Mouse (Mus musculus): Measurements from ENCODE around the gene Lonp1.
"Not testable (repeated sequence)": the region's sequence is repeated elsewhere in the genome, so short reads cannot be mapped to it uniquely, and the experiment has no call there.

Lonp1 gene

DNA sequence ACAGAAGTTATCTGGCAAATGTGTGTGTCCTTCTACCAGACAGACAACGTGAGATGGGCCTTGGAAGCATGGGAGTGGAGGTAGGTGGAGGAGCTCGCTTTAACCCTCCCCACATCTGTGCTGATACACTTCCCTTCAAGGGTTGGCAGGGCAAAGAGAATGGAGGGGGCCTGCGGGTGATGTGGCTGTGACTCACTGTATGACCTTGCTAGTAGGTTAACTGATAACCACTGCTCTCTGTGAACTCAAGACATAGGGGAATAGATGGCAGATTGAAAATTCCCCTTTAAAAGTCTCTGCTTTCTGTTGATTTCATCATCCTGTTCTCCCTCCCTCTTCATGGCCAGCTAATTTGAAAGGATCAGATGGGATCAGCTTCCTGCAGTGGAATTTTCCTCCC is 1.2 kb downstream of the Lonp1 start:
- no peak for ATAC-seq (ENCODE audit: low TSS enrichment)

DNA sequence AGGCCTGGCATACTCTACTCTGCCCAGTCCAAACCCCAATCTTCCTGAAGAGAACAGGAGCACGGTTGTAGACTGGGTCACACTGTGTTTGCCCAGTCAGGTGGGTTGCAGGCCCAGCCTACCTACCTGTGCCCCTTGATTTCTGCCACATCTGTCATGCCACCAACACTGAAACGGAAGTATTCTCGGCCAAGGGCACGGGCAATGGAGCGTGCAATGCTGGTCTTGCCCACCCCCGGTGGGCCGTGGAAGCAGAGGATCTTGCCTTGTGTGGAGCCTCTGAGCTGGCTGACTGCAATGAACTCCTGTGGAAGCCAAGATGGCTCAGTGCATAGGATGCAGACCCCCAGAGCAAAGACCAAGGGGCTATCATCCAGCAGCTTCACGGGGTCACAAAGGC is 9.1 kb downstream of the Lonp1 start:
- no peak for ATAC-seq (ENCODE audit: low TSS enrichment)

DNA sequence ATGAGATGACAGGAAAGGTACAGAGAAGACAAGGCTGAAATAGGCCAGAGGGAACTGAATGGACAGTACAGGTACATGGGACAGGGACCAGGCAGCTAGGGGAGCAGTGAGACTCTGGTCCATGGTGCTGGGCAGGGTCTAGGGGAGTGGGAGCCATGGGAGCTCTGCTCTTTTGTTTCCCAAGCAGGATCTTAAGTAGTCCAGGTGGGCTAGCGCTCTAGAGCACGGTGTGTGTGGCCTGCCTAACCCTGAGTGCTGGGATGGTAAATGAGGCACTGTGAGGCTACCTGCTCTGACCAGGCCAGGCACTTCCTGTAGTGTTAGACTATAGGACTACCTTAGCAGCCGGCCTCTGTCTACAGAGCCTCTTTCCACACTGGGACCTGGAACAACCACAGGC is 10.0 kb downstream of the Lonp1 start:
- no peak for ATAC-seq (ENCODE audit: low TSS enrichment)

DNA sequence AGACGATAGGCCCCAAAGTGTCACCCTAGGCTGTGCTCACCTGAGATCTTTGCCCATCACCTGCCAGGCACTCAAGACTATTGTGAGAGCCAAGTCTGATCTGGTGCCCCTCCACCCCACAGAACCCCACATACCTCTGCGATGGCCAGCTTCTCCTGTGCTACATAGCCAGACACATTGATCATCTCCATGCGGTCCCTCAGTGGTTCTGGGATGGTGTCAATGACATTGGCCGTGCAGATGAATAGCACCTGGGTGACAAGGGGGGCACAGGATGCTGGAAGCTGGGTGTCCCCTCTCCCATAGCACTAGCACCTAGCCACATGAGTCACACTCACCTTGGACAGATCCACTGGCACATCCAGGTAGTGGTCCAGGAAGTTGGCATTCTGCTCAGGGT is 10.9 kb downstream of the Lonp1 start:
- ATAC-seq (ENCODE audit: low TSS enrichment): no peak

DNA sequence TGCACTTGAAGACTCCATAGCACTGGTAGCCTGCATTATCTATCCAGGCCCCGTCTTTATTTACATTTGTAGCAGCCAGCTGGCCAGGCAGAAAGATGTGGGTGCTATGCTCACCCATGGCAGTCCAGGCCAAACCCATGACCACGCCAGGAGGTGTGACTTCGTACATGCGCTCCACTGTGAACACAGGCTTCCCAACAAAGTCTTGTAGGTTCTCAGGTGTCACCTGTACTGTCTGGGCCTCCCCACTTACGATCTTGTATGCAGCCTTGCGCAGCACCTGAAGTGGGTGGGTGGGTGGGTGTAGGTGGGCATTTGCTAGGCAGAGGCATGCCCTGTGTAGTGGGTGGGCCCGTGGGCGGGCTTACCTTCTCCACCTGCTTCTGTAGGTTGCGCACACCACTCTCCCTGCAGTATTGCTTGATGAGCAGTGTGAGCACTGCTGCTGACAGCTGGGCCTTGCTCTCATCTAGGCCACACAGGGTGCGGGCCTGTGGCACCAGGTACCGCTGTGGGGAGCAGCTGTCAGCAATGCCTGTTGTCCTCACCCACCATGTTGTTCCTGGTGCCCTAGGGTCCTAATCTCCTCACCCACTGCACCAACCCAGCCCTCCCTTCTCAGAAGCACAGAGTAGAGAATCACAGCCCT is 11.4 kb downstream of the Lonp1 start:
- ATAC-seq (ENCODE audit: low TSS enrichment): no peak

DNA sequence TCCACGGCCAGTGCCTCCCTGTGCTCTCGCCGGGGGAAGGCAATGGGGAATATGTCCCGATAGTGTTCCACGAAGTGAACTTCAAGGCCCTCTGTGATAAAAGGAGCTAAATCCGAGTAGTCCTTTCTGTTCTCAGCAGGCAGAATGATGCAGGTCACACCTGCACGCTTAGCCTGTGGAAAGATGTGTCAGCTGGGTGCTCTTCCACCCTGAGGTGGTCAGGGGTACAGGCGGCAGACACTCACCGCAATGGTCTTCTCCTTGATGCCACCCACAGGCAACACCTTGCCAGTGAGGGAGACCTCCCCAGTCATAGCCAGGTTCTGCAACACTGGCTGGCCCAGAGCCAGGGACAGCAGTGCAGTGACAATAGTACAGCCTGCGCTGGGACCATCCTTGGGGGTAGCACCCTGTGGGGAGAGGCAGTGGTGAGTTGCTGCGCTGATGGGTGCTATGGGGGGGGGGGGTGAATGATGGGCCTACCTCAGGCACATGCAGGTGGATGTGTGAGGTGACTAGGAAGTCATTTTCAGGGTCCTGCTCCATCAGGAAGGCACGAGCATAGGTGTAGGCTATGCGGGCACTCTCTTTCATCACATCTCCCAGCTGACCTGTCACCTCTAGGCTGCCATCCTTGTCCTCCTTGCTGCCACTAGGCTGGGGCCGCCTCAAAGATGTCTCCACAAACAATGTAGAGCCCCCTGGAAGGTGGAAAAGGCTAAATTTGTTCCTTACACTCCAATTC is 12.1 kb downstream of the Lonp1 start:
- no peak for ATAC-seq (ENCODE audit: low TSS enrichment)

DNA sequence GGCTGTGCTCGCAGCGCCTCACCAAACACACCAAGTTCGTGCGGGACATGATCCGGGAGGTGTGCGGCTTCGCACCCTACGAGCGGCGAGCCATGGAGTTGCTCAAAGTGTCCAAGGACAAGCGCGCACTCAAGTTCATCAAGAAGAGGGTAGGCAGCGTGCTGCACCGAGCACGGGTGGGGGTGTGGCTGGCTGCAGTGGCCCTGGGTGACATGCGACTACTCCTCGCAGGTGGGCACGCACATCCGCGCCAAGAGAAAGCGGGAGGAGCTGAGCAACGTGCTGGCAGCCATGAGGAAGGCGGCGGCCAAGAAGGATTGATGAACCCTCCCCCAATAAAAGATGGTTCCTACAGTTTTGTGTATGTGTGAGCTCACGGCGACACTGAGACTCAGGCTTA is 12.8 kb downstream of the Lonp1 start:
- not testable (repeated sequence) for ATAC-seq (ENCODE audit: low TSS enrichment)

DNA sequence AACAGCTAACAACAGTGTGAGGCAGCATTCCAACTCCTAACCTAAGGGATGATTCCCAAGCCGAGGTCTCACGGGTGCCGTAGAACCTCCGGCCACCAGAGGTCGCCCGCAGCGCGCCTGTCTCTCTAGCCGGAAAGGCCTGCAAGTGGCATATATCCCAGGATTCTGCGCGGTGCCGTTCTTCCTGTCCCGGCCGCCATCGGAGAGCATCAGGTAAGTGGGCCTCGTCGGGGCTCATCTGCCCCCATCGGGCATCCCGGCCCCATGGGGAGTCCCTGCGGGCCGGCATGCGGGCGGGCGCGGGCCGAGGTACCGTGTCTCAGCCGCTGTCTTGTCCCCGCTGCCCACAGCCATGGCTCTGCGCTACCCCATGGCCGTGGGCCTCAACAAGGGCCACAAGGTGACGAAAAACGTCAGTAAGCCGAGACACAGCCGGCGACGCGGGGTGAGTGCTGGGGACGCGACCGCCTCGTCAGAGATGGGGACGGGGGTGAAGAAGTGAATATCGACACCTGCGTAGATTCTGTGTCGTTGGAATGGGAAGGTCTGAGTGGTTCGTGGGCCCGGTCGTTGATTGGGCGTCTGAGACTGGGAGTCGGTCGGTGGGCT is 13.3 kb downstream of the Lonp1 start, which contains the start of gene Rpl36:
Gene Rpl36, plus strand, starts transcription at position 181 of the 609 bp plus-strand sequence.
- ATAC-seq (ENCODE audit: low TSS enrichment): peak; percentile 45

DNA sequence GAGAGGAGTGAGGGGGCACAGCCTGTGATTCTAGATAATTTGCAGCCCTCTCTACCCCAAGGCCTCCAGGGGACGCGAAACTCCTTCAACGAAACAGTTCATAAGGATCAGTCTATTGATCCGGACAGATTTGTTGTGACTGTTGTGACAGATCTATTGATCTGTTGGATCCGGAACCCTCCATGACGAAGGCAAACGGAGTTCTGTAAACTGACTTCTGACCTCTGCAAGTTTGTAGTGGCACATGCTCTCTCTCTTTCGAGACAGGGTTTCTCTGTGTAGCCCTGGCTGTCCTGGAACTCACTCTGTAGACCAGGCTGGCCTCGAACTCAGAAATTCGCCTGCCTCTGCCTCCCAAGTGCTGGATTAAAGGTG is 14.1 kb downstream of the Lonp1 start:
- ATAC-seq (ENCODE audit: low TSS enrichment): not testable (repeated sequence)

DNA sequence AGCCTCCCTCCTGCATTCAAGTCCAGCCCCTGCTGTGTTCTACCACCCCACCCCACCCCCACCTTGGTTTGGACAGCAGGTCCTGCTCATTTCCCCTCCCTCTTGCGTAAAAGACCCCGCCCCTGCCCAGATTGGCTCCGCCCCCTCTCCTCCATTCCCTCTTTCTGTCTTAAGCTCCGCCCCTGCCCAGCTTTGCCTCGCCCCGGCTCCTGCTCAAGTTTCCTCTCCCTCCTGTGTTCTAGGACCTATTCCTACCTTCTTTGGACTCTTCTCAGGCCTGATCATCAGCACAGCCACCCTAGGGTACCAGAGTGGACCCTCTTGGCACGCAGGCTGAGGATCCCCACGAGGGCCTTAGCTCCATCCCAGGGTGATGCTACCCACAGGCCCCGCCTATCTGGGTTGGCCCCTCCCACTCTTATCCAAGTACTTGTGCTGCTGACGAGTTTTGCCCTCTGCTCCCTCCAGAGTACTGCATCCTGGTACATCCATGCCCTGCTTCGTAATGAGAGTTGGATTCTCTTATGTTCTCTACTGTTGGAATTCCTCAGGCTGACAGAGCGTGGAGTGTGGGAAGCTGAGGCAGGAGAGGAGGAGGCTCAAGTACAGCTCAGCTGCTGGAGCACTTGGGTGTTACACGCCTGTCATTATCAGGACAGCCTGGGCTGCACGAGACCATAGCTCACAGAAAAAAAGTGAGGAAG is 14.7 kb downstream of the Lonp1 start:
- no peak for ATAC-seq (ENCODE audit: low TSS enrichment)

DNA sequence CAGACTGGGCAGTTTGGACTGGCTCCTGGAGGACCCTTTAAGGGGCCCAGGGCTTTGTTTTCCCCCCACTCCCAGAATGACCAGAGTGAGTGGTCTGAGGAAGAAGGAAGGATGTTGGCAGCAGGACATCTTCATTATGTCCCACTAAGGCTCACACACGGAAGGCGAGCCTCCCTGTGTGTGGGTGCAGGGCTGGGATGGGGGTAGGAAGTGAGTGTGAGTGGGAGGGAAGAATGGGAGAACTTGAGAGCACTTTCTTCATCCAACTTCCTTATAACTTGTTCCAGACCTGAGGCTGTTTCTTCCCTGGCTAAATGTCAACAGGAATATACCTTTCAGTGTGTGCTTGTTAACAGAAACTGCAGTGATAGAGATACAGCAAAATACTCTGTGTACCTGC is 15.4 kb downstream of the Lonp1 start:
- ATAC-seq (ENCODE audit: low TSS enrichment): no peak

DNA sequence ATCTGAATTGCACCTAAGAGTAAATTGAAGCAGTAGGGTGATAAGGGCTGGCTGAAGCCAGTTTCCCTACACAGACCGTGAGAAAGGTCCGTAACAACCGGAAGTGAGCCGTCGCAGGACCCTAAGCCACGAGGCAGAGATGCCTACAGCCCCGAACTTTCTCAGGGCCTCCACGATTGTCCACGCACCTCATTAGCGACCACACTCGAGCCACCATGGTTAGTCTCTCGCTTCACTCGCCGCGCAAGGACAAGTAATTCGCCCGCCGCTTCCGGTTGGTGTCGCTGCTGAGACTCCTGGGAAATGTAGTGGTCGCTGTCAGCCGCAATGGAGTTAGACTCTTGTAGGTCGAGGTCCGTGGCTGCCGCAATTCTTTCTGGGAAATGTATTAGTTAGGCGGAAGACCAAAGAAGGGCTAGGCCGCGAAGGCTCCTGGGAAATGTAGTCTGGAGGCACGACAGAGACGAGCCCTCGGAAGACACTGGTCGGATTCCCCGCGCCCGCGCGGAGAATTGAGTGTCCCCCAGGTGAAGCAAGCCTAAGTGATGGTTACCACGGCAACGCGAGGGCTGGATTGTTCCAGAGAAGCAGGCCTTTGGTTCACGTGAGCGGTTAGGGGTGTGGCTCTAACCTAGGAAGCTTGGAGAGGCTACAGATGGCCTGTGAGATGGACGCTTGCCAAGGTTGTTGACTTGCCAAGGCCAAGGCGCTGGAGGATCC is 17.1 kb downstream of the Lonp1 start, which contains the start of gene 2410015M20Rik:
Gene 2410015M20Rik, minus strand, starts transcription at position 320 of the 720 bp plus-strand sequence.
- ATAC-seq (ENCODE audit: low TSS enrichment): peak; percentile 82

DNA sequence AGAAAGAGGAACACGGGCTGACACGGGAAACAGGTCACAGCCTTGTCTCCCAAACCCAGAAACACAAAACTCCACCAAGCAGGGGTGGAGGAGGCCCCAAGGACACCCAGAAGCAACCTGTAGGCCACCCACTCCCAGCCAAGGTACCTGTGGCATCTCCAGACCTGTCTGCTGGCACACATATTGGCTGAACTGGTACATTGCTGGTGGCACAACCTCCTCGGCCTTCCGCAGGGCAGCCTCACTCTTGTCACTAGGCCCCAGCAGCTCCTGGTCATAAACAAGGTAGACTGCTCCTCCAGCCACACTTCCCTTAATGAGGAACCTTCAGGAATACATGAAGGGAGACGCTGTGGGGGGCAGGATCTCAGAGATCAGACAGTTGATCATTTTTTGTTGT is 18.0 kb downstream of the Lonp1 start:
- ATAC-seq (ENCODE audit: low TSS enrichment): no peak

DNA sequence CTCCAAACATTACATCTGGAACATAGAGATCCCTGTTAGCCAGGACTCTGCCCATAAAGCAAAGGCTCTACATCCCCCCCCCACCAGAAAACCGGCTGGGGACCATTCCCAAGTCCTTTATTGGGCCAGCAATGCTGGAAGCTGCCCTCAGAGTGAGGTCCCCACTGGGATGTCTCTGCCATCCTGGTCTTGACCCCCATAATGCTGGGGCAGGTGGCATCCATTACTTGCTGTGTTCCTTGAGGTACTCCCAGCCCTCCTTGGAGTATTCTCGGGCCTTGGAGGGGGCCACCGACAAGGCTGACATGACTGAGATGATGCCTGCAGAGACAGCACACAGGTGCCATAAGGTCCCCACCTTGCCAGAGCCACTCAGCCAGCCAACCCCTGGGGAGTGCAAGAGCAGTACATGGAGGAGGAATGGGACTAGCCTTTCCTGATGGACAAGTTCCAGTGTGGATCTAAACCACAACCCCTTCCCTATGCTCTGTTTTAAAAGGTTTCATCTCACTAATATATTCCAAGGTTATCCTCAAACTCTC is 19.1 kb downstream of the Lonp1 start:
- no peak for ATAC-seq (ENCODE audit: low TSS enrichment)

DNA sequence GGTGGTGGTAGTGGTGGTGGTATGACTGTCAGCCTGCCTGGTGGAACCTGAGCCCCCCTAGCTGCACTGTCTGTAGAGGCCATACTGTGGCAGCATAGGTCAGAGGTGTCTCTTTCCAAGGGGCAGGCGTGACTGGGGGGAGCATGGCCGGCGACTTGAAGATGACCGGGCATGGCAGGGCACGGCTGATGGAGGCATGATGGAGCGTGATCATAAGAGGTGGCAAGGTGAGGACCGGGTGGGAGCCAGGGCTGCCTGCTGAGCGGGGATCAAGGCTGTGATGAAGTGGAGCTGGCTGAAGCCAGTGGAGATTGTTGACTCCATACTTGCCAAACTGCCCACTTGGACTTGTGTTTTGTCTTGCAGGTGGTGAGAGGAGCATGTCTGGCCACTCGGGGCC is 21.3 kb downstream of the Lonp1 start:
- no peak for ATAC-seq (ENCODE audit: low TSS enrichment)

DNA sequence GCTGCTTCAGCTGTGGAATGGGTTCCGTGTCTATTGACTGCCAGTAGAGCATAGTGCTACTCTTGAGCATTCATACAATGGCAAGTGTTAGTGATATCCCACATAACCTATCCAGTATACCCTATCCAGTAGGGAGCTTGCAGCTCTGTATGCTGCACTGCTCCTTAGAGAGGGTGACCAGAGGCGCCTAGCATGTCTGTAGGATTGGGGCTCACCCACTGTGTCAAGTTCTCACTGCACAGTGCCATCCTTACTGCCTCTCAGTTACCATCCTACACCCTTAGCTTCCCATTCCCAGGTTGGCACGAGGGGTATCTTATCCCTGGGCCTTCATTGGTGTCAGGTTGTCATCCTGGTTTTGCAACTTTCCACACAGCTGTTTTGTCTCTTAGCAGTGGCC is 22.3 kb downstream of the Lonp1 start:
- no peak for ATAC-seq (ENCODE audit: low TSS enrichment)

DNA sequence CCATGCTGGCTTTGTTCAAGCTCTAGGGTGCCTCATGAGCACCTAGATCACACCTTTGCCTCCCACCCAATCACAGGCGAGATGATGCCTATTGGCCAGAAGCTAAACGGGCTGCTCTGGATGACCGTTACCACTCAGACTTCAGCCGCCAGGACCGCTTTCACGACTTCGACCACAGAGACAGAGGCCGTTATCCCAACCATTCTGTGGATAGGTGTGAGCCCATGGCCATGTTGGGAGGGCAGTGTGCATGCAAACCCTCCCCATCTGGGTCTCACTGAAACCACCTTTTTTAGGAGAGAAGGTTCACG is 22.7 kb downstream of the Lonp1 start:
- ATAC-seq (ENCODE audit: low TSS enrichment): no peak

DNA sequence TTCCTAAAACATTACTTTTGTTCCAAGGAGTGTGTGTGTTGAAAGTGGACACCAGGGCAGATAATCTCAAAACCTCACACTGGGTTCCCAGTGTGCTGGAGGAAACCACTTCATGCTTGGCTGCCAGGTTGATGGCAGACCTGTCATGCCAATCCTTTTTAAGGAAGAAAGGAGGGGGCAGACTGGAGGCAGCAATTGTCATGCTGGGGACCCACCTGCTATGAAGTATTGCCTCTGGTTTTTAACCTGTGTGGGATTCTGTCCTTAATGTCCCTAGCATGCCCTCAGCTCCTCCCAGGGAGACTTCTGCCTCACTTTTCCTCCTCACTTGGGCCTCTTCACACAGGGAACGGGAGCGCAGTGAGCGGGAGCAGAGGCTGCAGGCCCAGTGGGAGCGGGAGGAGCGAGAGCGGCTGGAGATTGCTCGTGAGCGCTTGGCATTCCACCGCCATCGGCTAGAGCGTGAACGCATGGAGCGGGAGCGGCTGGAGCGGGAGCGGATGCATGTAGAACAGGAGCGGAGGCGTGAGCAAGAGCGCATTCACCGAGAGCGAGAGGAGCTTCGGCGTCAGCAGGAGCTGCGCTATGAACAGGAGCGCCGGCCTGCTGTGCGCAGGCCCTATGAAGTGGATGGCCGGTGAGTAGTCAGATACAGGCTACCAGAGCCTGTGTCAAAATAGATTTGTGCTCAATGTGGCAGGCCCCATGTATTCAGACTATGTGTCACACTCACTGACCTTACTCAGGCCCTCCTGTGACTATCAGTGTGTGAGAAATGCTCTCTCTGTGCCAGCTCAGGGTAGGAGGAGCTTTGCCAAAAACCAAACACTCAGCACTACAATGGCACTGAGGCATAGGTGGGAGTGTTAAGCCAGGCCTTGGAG is 23.3 kb downstream of the Lonp1 start:
- ATAC-seq (ENCODE audit: low TSS enrichment): no peak

DNA sequence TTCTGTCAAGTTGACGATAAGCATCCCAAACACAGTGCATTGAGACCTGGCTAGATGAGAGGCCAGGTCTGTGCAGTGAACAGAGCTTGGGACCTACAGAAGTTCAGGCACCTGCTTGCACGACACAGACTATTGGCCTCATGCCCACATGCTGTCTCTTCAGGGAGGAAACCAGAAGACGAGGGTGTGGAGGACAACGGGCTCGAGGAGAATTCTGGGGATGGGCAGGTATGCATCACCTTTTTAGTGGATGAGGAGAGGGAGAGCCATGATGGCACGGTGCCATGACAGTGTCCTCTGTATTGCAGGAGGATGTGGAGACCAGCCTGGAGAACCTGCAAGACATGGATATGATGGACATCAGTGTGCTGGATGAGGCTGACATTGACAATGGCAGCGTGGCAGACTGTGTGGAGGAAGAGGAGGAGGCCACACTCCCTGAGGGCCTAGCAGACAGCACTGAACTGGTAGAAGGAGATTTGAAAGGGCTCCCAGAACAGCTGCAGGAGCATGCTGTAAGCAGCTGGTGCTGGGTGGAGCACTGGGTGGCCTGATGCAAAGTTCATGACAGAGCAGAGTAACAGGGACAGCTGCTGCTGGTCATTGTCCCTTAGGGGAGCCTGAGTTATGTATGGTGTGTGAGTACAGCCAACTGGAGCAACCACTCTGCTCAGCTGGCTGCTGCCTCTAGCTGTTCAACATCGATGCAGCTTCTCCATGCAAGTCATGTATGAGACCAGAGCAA is 33.0 kb downstream of the Lonp1 start:
- no peak for ATAC-seq (ENCODE audit: low TSS enrichment)

DNA sequence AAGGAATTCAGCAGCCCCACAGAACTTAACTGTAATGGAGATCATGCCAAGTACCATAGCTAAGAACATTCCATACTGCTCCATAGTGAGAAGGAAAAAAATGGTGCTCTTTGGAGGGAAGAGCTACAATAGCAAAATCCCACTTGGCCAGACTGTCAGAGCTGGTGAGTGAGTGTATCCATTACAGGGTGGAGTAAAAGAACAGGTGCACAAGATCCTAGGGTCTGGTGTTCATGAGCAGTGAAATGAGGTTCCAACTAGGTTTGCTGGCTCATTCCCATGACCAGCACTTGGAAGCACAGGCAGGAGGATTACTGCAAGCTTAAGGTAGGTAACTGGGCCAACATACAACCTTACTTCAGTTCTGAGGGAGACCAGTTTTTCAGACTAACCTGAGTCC is 34.1 kb downstream of the Lonp1 start:
- ATAC-seq (ENCODE audit: low TSS enrichment): no peak

All from frontal cortex, adult (tissue).